Mouse (Mus musculus): ENCODE measurements around the gene Snx29. TPM values are rescaled to one million over a fixed set of nuclear protein-coding genes. Genes with fewer than 3 reads are reported as not detected.

The Snx29 gene
- total RNA-seq, 1 experiment from 2014 or later: 16.1 TPM

DNA sequence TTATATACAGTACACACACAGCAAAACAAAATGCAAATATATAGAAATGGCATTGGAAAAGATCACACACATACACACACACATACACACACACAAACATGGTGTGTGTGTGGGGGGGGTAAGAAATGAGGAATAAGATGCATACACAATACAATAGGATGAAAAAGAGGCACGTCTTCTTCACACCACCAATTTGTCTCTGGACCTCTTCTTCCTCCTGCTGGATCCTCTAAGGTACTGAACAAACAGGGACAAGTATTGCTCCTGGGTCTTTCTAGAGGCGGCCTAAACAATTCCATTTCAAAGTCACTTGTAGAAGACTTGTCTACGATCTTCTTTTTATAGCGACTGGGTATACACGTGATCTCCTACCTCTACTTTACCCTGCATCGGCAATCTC is 194.7 kb downstream of the Snx29 start:
- ATAC-seq (replicated peaks; ENCODE audit: low read depth, poor library complexity, severe bottlenecking): no peak

DNA sequence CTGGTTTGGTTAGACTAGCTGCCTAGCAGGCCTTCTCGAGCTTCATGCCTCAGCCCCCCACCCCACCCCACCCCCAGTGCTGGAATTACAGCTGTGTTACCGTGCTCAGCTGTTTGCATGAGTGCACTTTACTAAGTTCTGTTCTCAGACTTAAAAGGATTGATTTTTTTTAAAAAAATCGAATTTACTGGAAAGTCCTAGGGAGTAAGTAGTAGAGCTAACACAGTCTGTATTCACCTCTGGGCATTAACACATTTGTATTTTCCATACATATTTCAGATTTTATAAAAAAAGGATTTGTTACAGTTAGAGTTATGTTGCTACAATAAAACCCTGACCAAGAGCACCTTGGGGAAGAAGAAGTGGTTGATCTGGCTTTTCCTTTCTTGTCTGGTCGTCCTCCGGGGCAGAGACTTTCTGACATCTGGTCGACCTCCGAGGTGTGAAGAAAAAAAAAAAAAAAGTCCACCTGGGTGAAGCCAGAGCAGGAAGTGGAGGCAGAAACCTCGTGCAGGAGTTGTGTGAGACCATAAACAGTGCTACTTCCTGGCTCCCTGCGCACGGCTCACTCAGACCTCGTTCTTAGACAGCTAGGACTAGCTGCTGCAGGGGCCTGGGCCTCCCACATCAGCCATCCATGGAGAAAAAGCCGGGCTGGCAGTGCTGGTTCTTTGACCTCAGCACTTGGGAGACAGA is 196.2 kb downstream of the Snx29 start:
- no peak for ATAC-seq (replicated peaks; ENCODE audit: low read depth, poor library complexity, severe bottlenecking)

DNA sequence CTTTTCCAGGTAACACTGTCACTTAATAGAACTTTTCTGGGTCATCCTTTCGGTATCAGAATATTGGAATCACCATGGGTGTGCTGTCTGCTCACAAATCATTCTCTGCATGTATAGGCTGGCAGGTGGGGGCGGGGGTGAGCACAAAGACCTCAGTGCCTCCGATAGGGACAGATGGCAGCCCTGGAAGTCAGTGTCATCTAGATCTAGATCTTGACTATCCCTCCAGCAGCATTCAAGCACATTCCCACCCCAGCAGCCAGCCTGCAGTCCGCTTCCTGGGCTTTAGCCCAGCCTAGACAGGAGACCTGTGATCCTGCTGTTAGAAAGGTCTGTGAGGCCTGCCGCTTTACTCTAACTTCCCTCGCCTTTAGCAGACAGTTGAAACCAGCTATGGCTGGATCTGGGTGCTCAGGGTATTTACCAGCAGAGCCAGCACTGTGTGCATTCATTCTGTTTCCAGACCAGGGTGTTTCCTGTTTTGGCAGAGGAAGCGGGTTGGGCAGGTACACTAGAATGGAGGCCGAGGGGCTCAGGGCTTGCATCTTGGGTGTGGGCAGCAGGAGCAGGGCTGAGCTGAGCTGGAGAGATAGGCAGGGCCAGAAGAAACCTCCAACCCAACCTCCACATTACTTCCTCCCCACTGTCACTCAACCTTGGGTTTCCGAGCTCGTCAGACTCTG is 203.5 kb downstream of the Snx29 start:
- peak; percentile 97 for ATAC-seq (replicated peaks; ENCODE audit: low read depth, poor library complexity, severe bottlenecking)

DNA sequence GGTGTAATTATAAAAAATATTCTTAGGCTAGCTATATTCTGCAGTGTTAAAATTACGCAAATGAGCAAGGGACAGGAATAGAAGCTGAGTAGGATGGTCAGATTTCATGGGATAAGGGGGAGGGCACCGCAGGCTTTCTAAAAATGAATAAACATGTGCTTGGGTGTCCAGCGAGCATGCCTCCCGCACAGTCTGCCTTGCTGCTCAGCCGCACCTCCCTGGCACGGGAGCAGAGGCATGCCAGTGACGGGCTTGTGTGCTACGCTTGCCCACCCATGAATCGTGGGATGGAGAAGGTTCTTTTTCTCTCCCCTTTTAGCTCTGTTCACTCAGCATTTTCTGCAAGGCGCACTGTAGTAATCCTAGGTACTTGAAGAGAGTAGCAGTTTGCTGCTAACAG is 204.3 kb downstream of the Snx29 start:
- ATAC-seq (replicated peaks; ENCODE audit: low read depth, poor library complexity, severe bottlenecking): no peak

DNA sequence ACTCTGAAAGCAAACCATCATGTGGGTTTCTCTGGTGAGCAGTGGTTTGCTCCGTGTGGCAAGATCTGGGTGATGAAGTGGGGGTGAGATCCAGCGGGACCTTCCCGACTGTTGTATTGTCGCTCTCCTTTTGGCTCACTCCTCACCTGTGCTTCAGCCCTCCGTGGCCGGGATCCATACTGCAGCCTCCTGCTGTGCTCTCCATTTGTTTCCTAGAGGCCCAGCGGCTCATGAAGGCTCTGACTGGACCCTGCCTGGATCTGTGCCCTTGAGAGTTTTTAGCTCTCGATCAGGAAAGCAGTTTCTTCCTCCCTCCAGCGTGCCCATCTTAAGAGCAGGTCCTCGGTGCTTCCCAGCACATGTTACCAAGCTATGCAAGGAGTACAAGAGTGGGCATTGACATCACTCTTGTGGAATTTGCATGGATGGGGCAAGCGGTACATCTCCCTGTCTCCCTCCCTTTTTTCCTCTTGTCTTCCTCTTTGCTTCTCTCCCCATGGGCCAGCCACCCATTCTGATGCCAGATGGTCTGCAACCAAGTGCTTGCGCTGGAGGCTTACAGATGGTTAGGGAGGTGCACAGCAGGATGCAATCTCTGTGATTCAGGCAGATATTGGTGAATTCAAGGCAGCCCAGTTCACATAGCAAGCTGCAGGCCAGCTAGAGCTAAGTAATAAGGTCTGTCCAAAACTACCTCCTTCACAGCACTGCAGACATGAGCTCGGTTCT is 207.9 kb downstream of the Snx29 start:
- no peak for ATAC-seq (replicated peaks; ENCODE audit: low read depth, poor library complexity, severe bottlenecking)

DNA sequence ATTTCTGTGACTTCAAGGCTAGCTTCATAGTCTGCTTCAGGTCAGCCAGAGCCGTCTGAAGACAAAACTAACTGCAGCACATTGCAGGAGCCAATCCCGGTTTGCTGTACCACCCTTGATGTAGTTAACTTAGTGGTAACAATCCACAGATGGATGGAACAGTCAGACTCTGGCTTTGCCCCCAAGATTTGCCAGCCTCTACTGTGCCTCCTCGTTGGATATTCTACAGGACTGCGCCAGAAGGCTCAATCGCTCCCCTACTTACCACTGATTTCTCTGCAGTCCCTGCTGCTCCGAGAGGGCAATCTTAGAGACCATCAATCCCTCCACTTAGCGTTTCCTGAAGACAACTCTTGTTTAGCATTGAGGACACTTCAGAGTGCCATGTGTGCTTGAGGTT is 208.7 kb downstream of the Snx29 start:
- no peak for ATAC-seq (replicated peaks; ENCODE audit: low read depth, poor library complexity, severe bottlenecking)

DNA sequence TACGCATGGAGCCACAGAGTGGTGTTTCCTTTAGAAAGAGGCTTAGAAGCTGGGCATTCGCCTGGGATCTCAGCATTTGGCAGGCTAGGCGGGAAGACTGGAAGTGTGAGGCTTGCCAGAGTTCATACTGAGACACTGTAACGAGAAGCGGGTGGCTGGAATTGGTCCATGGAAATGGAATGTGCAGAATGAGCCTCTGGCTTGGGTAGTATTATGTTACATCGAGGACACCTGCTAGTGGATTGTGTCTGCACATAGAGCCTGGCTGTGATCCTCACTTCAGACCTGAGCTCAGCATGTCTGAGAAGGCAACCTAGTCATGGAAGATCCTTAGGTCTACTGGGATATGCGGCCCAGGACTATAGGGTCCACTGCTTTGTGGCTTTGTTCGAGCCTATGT is 209.9 kb downstream of the Snx29 start:
- no peak for ATAC-seq (replicated peaks; ENCODE audit: low read depth, poor library complexity, severe bottlenecking)

DNA sequence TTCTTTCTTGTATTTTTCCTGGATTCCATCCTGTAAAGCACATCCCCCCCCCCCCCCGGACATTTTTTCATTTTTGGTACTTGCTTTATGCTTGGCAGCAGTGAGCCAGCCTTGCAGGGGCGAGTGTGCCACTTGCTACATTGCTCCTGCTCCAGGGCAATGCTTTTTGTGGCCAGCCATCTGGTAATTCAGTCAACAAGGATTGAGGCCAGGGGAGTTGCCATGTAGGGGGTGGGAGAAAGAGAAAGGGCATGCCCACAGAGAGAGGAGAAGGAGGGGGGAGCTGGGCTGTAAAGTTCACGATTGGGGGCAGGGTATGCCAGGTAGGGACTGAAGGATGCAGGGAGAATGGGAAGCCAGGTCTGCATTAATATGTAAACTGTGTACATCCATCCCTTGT is 210.7 kb downstream of the Snx29 start:
- ATAC-seq (replicated peaks; ENCODE audit: low read depth, poor library complexity, severe bottlenecking): no peak

DNA sequence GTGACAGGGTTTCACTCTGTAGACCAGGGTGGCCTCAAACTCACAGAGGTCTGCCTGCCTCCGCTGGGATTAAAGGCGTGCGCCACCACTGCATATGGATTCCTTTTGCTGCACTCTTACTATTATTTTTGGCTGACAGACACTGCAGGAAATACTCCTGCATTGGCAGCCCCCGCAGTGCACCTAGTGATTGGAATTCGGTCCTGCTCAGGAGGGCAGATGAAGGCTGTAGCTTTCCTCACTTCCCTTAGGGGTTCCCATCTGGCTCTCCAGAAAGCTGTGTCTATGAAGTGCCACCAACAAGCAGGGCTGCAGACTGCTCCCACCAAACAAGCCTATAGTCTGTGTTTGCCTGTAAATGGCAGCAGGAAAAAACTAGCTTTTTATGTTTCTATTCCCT is 215.0 kb downstream of the Snx29 start:
- no peak for ATAC-seq (replicated peaks; ENCODE audit: low read depth, poor library complexity, severe bottlenecking)

DNA sequence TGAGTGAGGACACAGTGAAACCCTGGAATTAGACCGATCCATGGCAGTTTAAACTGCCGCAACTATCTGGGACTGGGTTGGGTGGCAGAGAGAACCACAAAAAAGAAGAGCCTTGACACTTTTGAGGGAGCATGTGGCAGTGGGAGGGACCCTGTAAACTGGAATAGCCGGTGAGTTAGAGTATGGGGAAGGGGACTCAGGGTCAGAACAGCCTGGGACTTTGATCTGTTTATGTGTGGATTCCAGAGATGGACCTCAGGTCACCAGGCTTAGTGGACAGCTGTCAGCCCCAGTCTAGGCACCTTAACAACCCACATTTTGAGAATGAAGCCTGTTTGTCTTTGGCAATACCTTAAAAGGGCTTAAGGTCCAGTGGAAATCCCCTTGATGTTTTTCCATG is 215.5 kb downstream of the Snx29 start:
- no peak for ATAC-seq (replicated peaks; ENCODE audit: low read depth, poor library complexity, severe bottlenecking)

DNA sequence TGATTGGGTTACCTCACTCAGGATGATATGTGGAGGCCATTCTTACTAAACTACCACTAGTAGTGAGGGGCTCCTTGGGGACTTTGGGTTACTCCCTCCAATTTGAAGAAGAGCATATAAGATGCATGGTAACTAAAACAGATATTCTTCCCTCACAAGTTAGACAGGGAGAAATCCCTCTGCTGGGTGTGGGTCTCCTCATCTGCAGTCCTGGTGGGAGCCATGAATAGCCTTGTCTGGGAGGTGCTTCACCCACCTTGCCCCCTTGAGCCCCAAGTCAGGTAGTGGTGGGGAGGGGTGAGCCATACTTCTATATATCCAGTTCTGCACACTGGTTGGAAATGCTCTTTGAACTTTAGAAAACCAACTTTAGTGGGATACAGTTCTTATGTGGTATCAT is 218.3 kb downstream of the Snx29 start:
- ATAC-seq (replicated peaks; ENCODE audit: low read depth, poor library complexity, severe bottlenecking): no peak

DNA sequence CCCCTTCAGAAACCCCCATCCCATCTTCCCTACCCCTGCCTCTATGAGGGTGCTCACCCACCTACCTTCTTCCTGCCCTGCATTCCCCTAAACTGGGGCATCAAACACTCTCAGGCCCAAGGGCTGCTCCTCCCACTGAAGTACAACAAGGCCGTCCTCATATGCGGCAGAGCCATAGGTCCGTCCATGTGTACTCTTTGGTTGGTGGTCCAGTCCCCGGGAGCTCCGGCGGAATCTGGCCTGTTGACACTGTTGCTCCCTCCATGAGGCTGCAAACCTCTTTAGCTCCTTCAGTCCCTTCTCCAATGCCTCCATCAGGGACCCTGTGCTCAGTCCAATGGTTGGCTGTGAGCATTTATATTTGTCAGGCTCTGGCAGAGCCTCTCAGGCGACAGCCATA is 219.1 kb downstream of the Snx29 start:
- ATAC-seq (replicated peaks; ENCODE audit: low read depth, poor library complexity, severe bottlenecking): no peak

DNA sequence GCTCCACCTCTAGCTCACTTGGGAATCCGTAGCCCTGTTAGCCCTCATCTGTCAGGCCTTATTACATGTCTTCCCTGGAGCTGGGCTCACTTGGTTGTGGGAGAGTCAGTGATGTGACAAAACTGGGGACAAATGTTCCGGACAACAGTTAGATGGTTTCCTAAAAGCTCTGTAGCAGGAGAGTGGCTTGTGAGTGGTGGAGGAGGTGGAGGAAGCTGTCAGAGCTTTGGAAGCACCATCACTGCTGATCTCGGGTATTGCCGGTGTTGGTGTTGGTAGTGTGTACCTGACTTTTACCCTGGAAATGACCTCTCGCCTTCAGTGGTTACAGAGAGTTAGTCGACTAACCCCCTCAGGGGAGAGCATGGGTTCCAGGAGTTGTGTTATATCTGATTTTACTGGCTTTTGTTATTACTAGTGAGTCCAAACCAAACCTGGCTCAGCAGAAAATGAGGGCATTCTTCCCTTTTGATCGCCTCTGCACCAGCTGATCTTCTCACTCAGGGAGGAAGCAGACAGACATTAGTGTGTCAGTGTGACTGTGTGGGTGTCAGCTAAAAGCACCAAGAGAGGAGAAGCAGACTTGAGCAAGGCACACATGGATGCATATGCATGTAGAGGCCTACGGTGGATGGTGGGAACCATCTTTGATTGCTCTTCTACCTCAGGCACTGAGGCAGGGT is 227.5 kb downstream of the Snx29 start:
- ATAC-seq (replicated peaks; ENCODE audit: low read depth, poor library complexity, severe bottlenecking): no peak

DNA sequence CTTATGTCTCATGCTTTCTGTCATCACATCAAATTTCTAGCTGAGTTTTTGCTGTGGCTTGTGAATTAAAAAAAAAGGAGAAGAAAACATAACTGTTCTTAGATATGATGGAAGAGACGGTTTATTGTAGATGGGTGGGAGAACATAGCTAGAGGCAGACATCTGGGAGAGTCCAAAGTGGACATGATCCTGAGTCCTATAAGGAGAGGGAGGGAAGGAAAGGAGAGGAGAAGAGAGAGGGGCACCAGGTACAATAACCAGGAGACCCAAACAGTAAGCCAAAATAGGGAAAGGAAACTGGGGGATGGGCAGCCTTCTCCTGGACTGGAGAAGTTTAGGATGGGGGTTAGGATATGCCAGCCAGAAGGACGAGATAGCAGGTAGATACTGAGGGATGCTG is 239.0 kb downstream of the Snx29 start:
- no peak for ATAC-seq (replicated peaks; ENCODE audit: low read depth, poor library complexity, severe bottlenecking)

DNA sequence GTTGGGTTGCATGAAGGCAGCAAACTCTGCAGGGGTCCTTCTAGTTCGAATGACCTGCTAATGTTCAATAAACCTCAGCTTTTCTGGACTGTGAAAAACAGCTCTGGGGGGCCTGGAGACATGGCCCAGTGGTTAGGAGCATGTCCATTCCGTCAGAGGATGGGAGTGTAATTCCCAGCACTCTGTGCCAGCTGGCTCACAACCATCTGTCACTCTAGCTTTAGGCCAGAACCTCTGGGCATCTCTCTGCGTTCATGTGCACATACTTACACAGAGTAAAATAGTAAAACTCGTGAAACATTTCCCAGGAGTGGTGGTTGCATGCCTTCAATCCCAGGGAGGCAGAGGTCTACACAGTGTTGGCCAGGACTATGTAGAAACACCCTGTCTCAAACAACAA is 241.1 kb downstream of the Snx29 start:
- ATAC-seq (replicated peaks; ENCODE audit: low read depth, poor library complexity, severe bottlenecking): no peak

DNA sequence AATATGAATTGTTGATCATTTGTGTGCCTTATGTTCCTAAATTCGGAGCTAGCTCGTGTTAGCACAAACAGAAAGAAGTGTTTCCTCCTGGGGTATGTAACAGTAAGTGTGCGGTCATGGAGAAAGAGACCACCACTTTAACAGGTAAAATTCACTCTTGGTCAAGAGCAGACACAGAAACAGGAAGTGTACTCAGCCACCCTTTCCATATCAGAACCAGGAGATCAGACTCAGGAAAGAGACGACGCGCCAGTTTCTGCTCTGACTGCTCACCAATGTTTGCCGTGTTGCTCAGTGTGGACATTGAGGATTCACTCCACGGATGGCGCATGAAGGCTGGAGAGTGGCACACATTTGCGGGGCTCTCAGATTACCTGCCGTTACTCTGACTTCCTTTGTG is 242.4 kb downstream of the Snx29 start:
- peak; percentile 52 for ATAC-seq (replicated peaks; ENCODE audit: low read depth, poor library complexity, severe bottlenecking)

DNA sequence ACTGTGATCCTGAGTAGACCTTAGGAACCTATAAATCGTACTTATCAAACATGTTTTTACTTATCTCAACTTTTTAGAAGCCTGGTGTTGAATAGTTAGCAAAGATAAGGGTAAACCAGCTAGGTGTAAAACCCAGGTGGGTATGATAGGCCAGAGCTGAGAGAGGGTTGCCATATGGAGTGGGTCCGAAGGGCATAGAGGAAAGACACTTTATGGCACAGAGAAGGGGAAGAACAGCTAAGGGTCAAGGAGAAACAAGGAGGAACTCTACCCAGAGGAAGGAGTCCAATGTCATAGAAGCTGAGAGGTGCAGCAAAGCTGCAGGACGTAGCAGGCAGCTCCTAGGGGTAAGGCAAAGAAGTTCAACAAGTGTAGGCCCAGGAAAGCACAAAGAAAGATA is 244.9 kb downstream of the Snx29 start:
- ATAC-seq (replicated peaks; ENCODE audit: low read depth, poor library complexity, severe bottlenecking): no peak

DNA sequence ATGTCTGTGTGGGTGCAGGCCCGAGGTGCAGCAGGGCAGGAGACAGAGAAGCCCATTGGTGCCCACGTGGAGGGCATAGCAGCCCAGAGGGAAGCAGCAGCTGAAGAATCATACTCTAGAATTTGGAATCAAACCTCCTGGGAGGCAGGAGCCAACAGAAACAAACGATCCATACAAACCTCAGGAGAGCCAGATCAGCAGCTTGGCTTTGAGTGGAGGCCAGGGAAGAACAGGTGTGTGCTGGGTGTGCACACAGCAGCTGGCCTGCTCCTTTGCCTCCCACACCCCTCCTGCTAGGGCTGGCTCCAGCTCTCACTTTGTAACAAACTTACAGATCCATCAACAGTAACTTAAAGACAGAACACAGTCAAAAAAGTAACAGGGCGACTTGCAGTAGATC is 245.4 kb downstream of the Snx29 start:
- ATAC-seq (replicated peaks; ENCODE audit: low read depth, poor library complexity, severe bottlenecking): no peak

DNA sequence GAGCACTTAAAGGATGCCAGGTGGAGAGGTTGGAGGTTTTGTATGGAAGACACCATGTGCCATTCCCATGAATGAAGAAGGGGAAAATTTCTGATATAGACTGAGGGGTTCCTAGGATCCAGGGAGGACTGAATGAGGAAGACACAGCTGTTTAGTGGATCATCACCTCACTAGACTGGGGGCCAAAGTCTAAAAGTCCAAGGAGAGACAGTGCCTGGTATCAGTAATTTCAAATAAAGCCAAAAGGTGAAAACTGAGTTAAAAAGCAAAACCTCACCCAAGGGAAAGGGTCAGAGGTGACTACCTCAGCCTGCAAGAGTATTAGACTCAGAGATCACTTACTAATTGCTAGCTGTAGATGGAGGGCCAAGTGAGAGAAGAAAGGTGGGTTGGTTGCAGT is 245.9 kb downstream of the Snx29 start:
- no peak for ATAC-seq (replicated peaks; ENCODE audit: low read depth, poor library complexity, severe bottlenecking)

DNA sequence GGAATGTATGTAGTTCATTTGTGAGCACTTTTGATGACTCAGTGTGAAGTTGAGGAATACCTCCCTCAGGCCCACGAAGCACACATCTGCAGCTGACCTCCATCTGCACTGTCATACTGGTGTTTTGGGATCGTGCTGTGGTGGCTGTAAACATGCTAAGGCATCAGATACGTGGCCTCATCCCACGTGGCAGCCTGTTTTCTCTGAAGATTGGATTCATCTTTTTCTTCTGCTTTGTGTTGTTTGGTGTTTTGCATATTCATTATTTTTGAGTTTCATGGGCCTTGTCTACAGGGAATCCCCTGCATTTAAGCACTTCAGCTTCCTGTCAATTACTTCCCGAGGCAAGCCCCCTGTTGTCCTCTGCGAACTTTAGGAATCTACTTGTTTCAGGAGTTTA is 246.4 kb downstream of the Snx29 start:
- no peak for ATAC-seq (replicated peaks; ENCODE audit: low read depth, poor library complexity, severe bottlenecking)

DNA sequence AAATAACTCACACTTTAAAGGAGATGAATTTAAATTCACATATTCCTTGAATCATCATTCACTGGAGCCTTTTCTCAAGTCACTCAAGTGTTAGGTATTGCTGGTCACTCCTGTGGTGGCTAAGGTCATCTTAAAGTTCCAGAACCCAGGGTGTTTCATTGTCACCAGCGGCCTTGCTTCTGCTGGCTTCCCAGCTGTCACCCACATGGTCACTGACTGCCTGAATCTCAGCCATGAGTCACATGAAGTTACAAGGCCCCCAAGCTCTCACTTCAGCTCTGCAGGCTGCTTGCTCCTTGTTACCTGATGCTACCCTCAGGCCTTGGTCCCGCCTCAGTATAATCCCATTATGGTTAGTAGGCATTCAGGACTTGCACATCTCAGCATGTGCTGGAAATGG is 247.4 kb downstream of the Snx29 start:
- no peak for ATAC-seq (replicated peaks; ENCODE audit: low read depth, poor library complexity, severe bottlenecking)
